In the genomic region with DNA sequence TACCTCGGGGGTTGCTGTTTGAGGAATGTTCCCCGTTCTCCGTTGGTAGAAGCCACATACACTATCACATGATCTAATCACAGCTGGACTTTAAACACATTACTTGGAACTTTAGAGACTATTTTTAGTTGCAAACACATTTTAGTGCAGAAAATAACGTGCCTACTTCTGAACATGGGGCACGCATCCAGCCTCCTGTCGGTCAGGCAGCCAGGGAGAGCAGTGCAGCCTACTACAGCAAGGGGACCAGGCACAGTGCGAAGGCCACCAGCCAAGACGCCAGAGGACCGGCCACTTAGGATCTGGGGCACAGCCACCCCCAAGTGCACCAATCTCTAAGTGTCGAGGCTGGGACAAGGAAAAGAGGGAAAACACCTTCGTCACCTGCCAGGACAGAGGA, we compare ENCODE assay signal across 12 mouse cellular contexts. TPM values are rescaled to one million over a fixed set of nuclear protein-coding genes. Genes with fewer than 3 reads are reported as not detected.
DNase-seq lines count a peak whose midpoint lies in the region; ATAC-seq and TF ChIP-seq lines count a peak whose summit lies in the region.
"Had no signal": no experiment of that assay in that cellular context is flagged by ENCODE, and none has a peak within 500 bp of the region (broad histone marks: within the 10 kb centered on the region; RNA-seq: fewer than 3 reads in every experiment).

No protein-coding gene starts in this region.

- no peak for ATAC-seq in heart, embryonic 11.5 days (replicated peaks; ENCODE audit: insufficient number of reproducible peaks, low FRiP score, low TSS enrichment)
- no peak for ATAC-seq in intestine, postnatal 0 days
- ATAC-seq in forebrain, embryonic 11.5 days (replicated peaks; ENCODE audit: low FRiP score): no peak

- H3K4me2 ChIP-seq in heart, embryonic 11.5 days: no peak overlapping the region
- H3K4me2 ChIP-seq in intestine, postnatal 0 days (replicated peaks; ENCODE audit: low read depth): peak overlapping the region; percentile 9; the same call in 1 of the 2 replicates
- no peak overlapping the region for H3K4me2 ChIP-seq in forebrain, embryonic 11.5 days (ENCODE audit: low read depth, low read length, severe bottlenecking)
- H3K4me2 ChIP-seq: limb, embryonic 13.5 days had no signal

- no peak overlapping the region for H3K9ac ChIP-seq in heart, embryonic 11.5 days (ENCODE audit: low read depth, low read length)
- H3K9ac ChIP-seq in intestine, postnatal 0 days (ENCODE audit: low read depth, low read length): no peak overlapping the region
- H3K9ac ChIP-seq in forebrain, embryonic 11.5 days (ENCODE audit: low read length): no peak overlapping the region
- H3K9ac ChIP-seq: limb, embryonic 13.5 days had no signal

- no peak for TF ChIP-seq CTCF in intestine, postnatal 0 days (IDR thresholded peaks at IDR 0.05; ENCODE audit: low read depth)

- H3K4me3 ChIP-seq in heart, embryonic 11.5 days (ENCODE audit: low read depth, low read length): no peak overlapping the region
- no peak overlapping the region for H3K4me3 ChIP-seq in intestine, postnatal 0 days (ENCODE audit: low read depth, low read length)
- H3K4me3 ChIP-seq in forebrain, embryonic 11.5 days (ENCODE audit: low read depth, low read length): no peak overlapping the region
- H3K4me3 ChIP-seq: limb, embryonic 13.5 days had no signal

- H3K27ac ChIP-seq in heart, embryonic 11.5 days (ENCODE audit: low read depth, low read length): no peak overlapping the region
- no peak overlapping the region; the same call in 1 of the 2 replicates for H3K27ac ChIP-seq in intestine, postnatal 0 days (ENCODE audit: low read depth, low read length)
- H3K27ac ChIP-seq in forebrain, embryonic 11.5 days (ENCODE audit: low read depth, low read length): no peak overlapping the region
- H3K27ac ChIP-seq: limb, embryonic 13.5 days had no signal

- no peaks in the 10 kb centered on the region for H3K4me1 ChIP-seq in heart, embryonic 11.5 days (ENCODE audit: control insufficient read depth, insufficient read depth, low read length)
- H3K4me1 ChIP-seq in intestine, postnatal 0 days (replicated peaks; ENCODE audit: control insufficient read depth, insufficient read depth, low read length): no peaks in the 10 kb centered on the region
- H3K4me1 ChIP-seq in forebrain, embryonic 11.5 days (replicated peaks; ENCODE audit: control insufficient read depth, insufficient read depth, low read length): no peaks in the 10 kb centered on the region
- H3K4me1 ChIP-seq: limb, embryonic 13.5 days had no signal

- no peaks in the 10 kb centered on the region for H3K27me3 ChIP-seq in heart, embryonic 11.5 days (ENCODE audit: control insufficient read depth, insufficient read depth, low read length)
- H3K27me3 ChIP-seq in intestine, postnatal 0 days (replicated peaks; ENCODE audit: control insufficient read depth, insufficient read depth, low read length): no peaks in the 10 kb centered on the region
- no peaks in the 10 kb centered on the region for H3K27me3 ChIP-seq in forebrain, embryonic 11.5 days (ENCODE audit: control insufficient read depth, insufficient read depth, low read length)
- H3K27me3 ChIP-seq: limb, embryonic 13.5 days had no signal

- WGBS in heart, embryonic 11.5 days (ENCODE audit: insufficient replicate concordance): 82% methylated on average over 11 of the region's 11 CpGs
- WGBS in intestine, postnatal 0 days: 54% methylated on average over 11 of the region's 11 CpGs
- WGBS in forebrain, embryonic 11.5 days: 93% methylated on average over 11 of the region's 11 CpGs

- no peaks in the 10 kb centered on the region for H3K9me3 ChIP-seq in heart, embryonic 11.5 days (replicated peaks; ENCODE audit: control insufficient read depth, low read length)
- H3K9me3 ChIP-seq in intestine, postnatal 0 days (ENCODE audit: control insufficient read depth): no peaks in the 10 kb centered on the region
- no peaks in the 10 kb centered on the region for H3K9me3 ChIP-seq in forebrain, embryonic 11.5 days (ENCODE audit: control insufficient read depth, low read length)
- H3K9me3 ChIP-seq: limb, embryonic 13.5 days had no signal

- peaks cover 52% of the 10 kb centered on the region for H3K36me3 ChIP-seq in heart, embryonic 11.5 days (ENCODE audit: control insufficient read depth, insufficient read depth, low read length)
- H3K36me3 ChIP-seq in intestine, postnatal 0 days (ENCODE audit: control insufficient read depth, insufficient read depth): peaks cover 89% of the 10 kb centered on the region
- peaks cover 12% of the 10 kb centered on the region for H3K36me3 ChIP-seq in forebrain, embryonic 11.5 days (ENCODE audit: control insufficient read depth, insufficient read depth, low read length)

- peak; percentile 40 to 67 for DNase-seq in heart, adult 18-20 months
- peak; percentile 56 to 60 for DNase-seq in right cerebral cortex, postnatal 10 days (ENCODE audit: low spot score in 2 of 2)
- no peak for DNase-seq in right cerebral cortex, adult 18-20 months
- peak; percentile 40 for DNase-seq in yolk sac, embryonic 10.5 days (ENCODE audit: low spot score)
- no peak for DNase-seq in spleen, postnatal 4 days (ENCODE audit: low spot score in 2 of 2)
- DNase-seq in forebrain, embryonic 11.5 days (ENCODE audit: low spot score): no peak
- DNase-seq: cerebellum, adult 2 months; layer of hippocampus, postnatal 36 days; lung, adult 2 months had no signal

RNA-seq across cellular contexts. Expression of a gene that starts 39.5 kb away (rescaled TPM):
- 100 to 1,000 TPM; 188 to 197 TPM for total RNA-seq in heart, adult 18-20 months (2021)
- polyA plus RNA-seq in heart, embryonic 11.5 days (2014; fragmentation: Nextera tagmentation; extraction: Ambion mirVana): 136 and 137 TPM in 2 replicates
- polyA plus RNA-seq in intestine, postnatal 0 days (2015; fragmentation: Nextera tagmentation; extraction: Ambion mirVana): 53.4 and 62.6 TPM in 2 replicates
- 214 and 239 TPM in 2 replicates for polyA plus RNA-seq in forebrain, embryonic 11.5 days (2014; fragmentation: Nextera tagmentation; extraction: Ambion mirVana)

RNA-seq across cellular contexts. Expression of a gene that starts 45.6 kb away (rescaled TPM):
- total RNA-seq in heart, adult 18-20 months (2021): 1 to 10 TPM; 7.1 to 8.3 TPM
- 1.8 and 2.2 TPM in 2 replicates for polyA plus RNA-seq in heart, embryonic 11.5 days (2014; fragmentation: Nextera tagmentation; extraction: Ambion mirVana)
- polyA plus RNA-seq in intestine, postnatal 0 days (2015; fragmentation: Nextera tagmentation; extraction: Ambion mirVana): 2.1 TPM in 2 replicates
- 1.3 and 3.0 TPM in 2 replicates for polyA plus RNA-seq in forebrain, embryonic 11.5 days (2014; fragmentation: Nextera tagmentation; extraction: Ambion mirVana)

Comparison
In these comparisons a context has a peak if more than half of its experiments do, and no peak if none do; other contexts are left out.
1. DNase-seq: peak in heart, adult 18-20 months (2 of 2), right cerebral cortex, postnatal 10 days (2 of 2) and yolk sac, embryonic 10.5 days (single experiment); none in right cerebral cortex, adult 18-20 months (single experiment), spleen, postnatal 4 days (0 of 2) and forebrain, embryonic 11.5 days (single experiment).